Mouse (Mus musculus) ZHBTc4 (cell line): ENCODE measurements around the gene Cphx3.
"Not testable (repeated sequence)": the region's sequence is repeated elsewhere in the genome, so short reads cannot be mapped to it uniquely, and the experiment has no call there.

Experiments
- DNase-seq: peaks from one replicate; pipeline ENCODE4 v3.0.0-alpha.2; 2011; ENCODE audit warnings: low read depth, low spot score

Cphx3 gene

GRCm38 (mm10) chr14:26081997-26082396 lies at the start of gene Cphx3:
Gene Cphx3 (plus strand): TSS chr14:26082297.
- DNase-seq, result not testable (repeated sequence)

GRCm38 (mm10) chr14:26034364-26034763 lies 47.7 kb upstream of the Cphx3 start:
- not testable (repeated sequence) for DNase-seq

- DNase-seq, result not testable (repeated sequence)
Measured at GRCm38 (mm10) chr14:26035439-26035838, 46.7 kb upstream of the Cphx3 start.

GRCm38 (mm10) chr14:26042611-26043010 lies 39.5 kb upstream of the Cphx3 start, which contains the start of gene Gm9780:
Gene Gm9780 (minus strand): TSS chr14:26042711.
- not testable (repeated sequence) for DNase-seq

- not testable (repeated sequence) for DNase-seq
Measured at GRCm38 (mm10) chr14:26045007-26045406, 37.1 kb upstream of the Cphx3 start.

GRCm38 (mm10) chr14:26047026-26047425 lies 35.1 kb upstream of the Cphx3 start:
- DNase-seq, result not testable (repeated sequence)

- DNase-seq, result not testable (repeated sequence)
Measured at GRCm38 (mm10) chr14:26048767-26049166, 33.3 kb upstream of the Cphx3 start.

GRCm38 (mm10) chr14:26058184-26058583 lies 23.9 kb upstream of the Cphx3 start:
- not testable (repeated sequence) for DNase-seq

GRCm38 (mm10) chr14:26059362-26059761 lies 22.7 kb upstream of the Cphx3 start:
- not testable (repeated sequence) for DNase-seq

- DNase-seq, result not testable (repeated sequence)
Measured at GRCm38 (mm10) chr14:26066574-26067324, 15.3 kb upstream of the Cphx3 start.

- not testable (repeated sequence) for DNase-seq
Measured at GRCm38 (mm10) chr14:26067325-26067633, 14.8 kb upstream of the Cphx3 start, which contains the start of gene Tmem254c. Gene Tmem254c (minus strand): TSS chr14:26067355.

- not testable (repeated sequence) for DNase-seq
Measured at GRCm38 (mm10) chr14:26076620-26077390, 5.3 kb upstream of the Cphx3 start.

GRCm38 (mm10) chr14:26081216-26081615 lies 881 bp upstream of the Cphx3 start, which contains the start of gene Cphx2:
Gene Cphx2 (plus strand): TSS chr14:26081516.
- DNase-seq, result not testable (repeated sequence)

- DNase-seq, result not testable (repeated sequence)
Measured at GRCm38 (mm10) chr14:26097622-26098021, 15.5 kb downstream of the Cphx3 start.

- DNase-seq, result not testable (repeated sequence)
Measured at GRCm38 (mm10) chr14:26118150-26118549, 36.1 kb downstream of the Cphx3 start, which contains the start of gene Duxbl2. Gene Duxbl2 (plus strand): TSS chr14:26118349.

- not testable (repeated sequence) for DNase-seq
Measured at GRCm38 (mm10) chr14:26118550-26119000, 36.5 kb downstream of the Cphx3 start.

- DNase-seq, result not testable (repeated sequence)
Measured at GRCm38 (mm10) chr14:26119095-26119494, 37.0 kb downstream of the Cphx3 start.

- not testable (repeated sequence) for DNase-seq
Measured at GRCm38 (mm10) chr14:26147095-26147494, 65.0 kb downstream of the Cphx3 start.

- not testable (repeated sequence) for DNase-seq
Measured at GRCm38 (mm10) chr14:26156032-26156431, 73.9 kb downstream of the Cphx3 start.

GRCm38 (mm10) chr14:26161156-26161555 lies 79.1 kb downstream of the Cphx3 start:
- not testable (repeated sequence) for DNase-seq

GRCm38 (mm10) chr14:26162423-26162822 lies 80.3 kb downstream of the Cphx3 start:
- DNase-seq, result not testable (repeated sequence)

- DNase-seq, result not testable (repeated sequence)
Measured at GRCm38 (mm10) chr14:26165266-26165665, 83.2 kb downstream of the Cphx3 start.
